Mouse (Mus musculus) intestine, embryonic 16.5 days (tissue): ENCODE data around the gene Ap1b1. TPM values are rescaled to one million over a fixed set of nuclear protein-coding genes. Genes with fewer than 3 reads are reported as not detected.

Experiments
- ATAC-seq: fragments of 200-750 bp; cut with Nextera tagmentation; 2 replicates; pipeline ENCODE4 v1.8.0; 2017; ENCODE audit warnings: moderate TSS enrichment, moderate library complexity
- H3K27ac ChIP-seq: fragments of 300-500 bp; sonication (generic); 2 replicates; pipeline ENCODE4 v1.5.1; 2014; ENCODE audit warnings: mild to moderate bottlenecking, low read length
- H3K27me3 ChIP-seq: fragments of 300-500 bp; sonication (generic); replicated peaks from 2 replicates; pipeline ENCODE4 v1.6.1; 2014; ENCODE audit warnings: low read length, control low read depth, mixed read lengths; ENCODE audit not compliant: control insufficient read depth, insufficient read depth
- H3K36me3 ChIP-seq: fragments of 300-500 bp; sonication (generic); 2 replicates; pipeline ENCODE4 v1.6.1; 2014; ENCODE audit warnings: low read length, control low read depth; ENCODE audit not compliant: control insufficient read depth, insufficient read depth
- H3K4me1 ChIP-seq: fragments of 300-500 bp; sonication (generic); 2 replicates; pipeline ENCODE4 v1.6.1; 2014; ENCODE audit warnings: low read length, control low read depth, mixed read lengths; ENCODE audit not compliant: control insufficient read depth, insufficient read depth
- H3K4me2 ChIP-seq: fragments of 300-500 bp; sonication (generic); 2 replicates; pipeline ENCODE4 v1.6.1; 2014; ENCODE audit warnings: low read depth, low read length, control low read depth
- H3K4me3 ChIP-seq: fragments of 300-500 bp; sonication (generic); 2 replicates; pipeline ENCODE4 v1.5.1; 2014; ENCODE audit warnings: mild to moderate bottlenecking, low read length
- H3K9ac ChIP-seq: fragments of 300-500 bp; sonication (generic); 2 replicates; pipeline ENCODE4 v1.6.1; 2014; ENCODE audit warnings: low read depth, low read length
- H3K9me3 ChIP-seq: fragments of 300-500 bp; sonication (generic); 2 replicates; pipeline ENCODE4 v1.6.1; 2016; ENCODE audit warnings: low read length, control low read depth; ENCODE audit not compliant: control insufficient read depth
- WGBS: fragments of 180-500 bp; shearing (Covaris S2); extraction: QIAGEN DNeasy Blood & Tissue Kit; methylation state at CpG from one replicate; pipeline ENCODE4 v1.1.7; 2014; 5-methylcytosine and 5-hydroxymethylcytosine counted together
- polyA plus RNA-seq: library from polyadenylated mRNA; unstranded; fragments of >200 nt; fragmentation: Nextera tagmentation; extraction: Ambion mirVana; gene quantifications from 2 replicates; pipeline ENCODE4 v1.2.1, GENCODE M21; 2015

The Ap1b1 gene
- polyA plus RNA-seq, 1 experiment from 2014 or later, result 81.2 TPM

GRCm38 (mm10) chr11:5061413-5062139 lies 75.0 kb downstream of the Ap1b1 start:
- Histone ChIP-seq H3K4me1 (peaks cover 48% of the 10 kb centered on the region), H3K9ac (peak overlapping the region; percentile 62), H3K36me3 (no peaks in the 10 kb centered on the region), H3K9me3 (no peaks in the 10 kb centered on the region), H3K27ac (no peak overlapping the region), H3K4me2 (peak overlapping the region; percentile 76), H3K4me3 (peak overlapping the region; percentile 46), H3K27me3 (peaks cover 39% of the 10 kb centered on the region)
- WGBS, result 6% methylated on average over 61 of the region's 62 CpGs
- peak; percentile 63 for ATAC-seq

- peaks cover 35% of the 10 kb centered on the region for H3K27me3 ChIP-seq
- H3K9me3 ChIP-seq, result no peaks in the 10 kb centered on the region
- peaks cover 48% of the 10 kb centered on the region for H3K4me1 ChIP-seq
- peak overlapping the region; percentile 46 for H3K4me3 ChIP-seq
- WGBS, result 28% methylated on average over 13 of the region's 13 CpGs
- H3K27ac ChIP-seq, result no peak overlapping the region
- peak; percentile 2; the same call in 1 of the 2 replicates for ATAC-seq
- no peaks in the 10 kb centered on the region for H3K36me3 ChIP-seq
- H3K4me2 ChIP-seq, result peak overlapping the region; percentile 76
- H3K9ac ChIP-seq, result peak overlapping the region; percentile 54
Measured at GRCm38 (mm10) chr11:5062326-5062725, 75.7 kb downstream of the Ap1b1 start.

GRCm38 (mm10) chr11:5062860-5063505 lies 76.4 kb downstream of the Ap1b1 start:
- 76% methylated on average over 13 of the region's 13 CpGs for WGBS
- Histone ChIP-seq H3K27ac (no peak overlapping the region), H3K27me3 (peaks cover 29% of the 10 kb centered on the region), H3K4me1 (peaks cover 47% of the 10 kb centered on the region), H3K9me3 (no peaks in the 10 kb centered on the region), H3K4me3 (no peak overlapping the region), H3K36me3 (no peaks in the 10 kb centered on the region), H3K4me2 (no peak overlapping the region), H3K9ac (no peak overlapping the region; the same call in 1 of the 2 replicates)
- no peak for ATAC-seq

GRCm38 (mm10) chr11:5063561-5064281 lies 77.1 kb downstream of the Ap1b1 start:
- 66% methylated on average over 30 of the region's 31 CpGs for WGBS

GRCm38 (mm10) chr11:5064282-5065055 lies 77.8 kb downstream of the Ap1b1 start:
- 16% methylated on average over 38 of the region's 38 CpGs for WGBS
- Histone ChIP-seq H3K4me3 (peak overlapping the region; percentile 67), H3K27ac (no peak overlapping the region; the same call in 1 of the 2 replicates), H3K4me2 (peak overlapping the region; percentile 81), H3K27me3 (peaks cover 20% of the 10 kb centered on the region), H3K4me1 (peaks cover 38% of the 10 kb centered on the region), H3K9ac (peak overlapping the region; percentile 85), H3K9me3 (no peaks in the 10 kb centered on the region), H3K36me3 (peaks cover 7% of the 10 kb centered on the region)
- ATAC-seq, result no peak

More at GRCm38 (mm10) chr11:5063561-5064281, 77.1 kb downstream of the Ap1b1 start:
- Histone ChIP-seq H3K4me1 (peaks cover 43% of the 10 kb centered on the region), H3K9ac (peak overlapping the region; percentile 85), H3K27ac (no peak overlapping the region), H3K9me3 (no peaks in the 10 kb centered on the region), H3K4me2 (peak overlapping the region; percentile 81), H3K4me3 (peak overlapping the region; percentile 67), H3K36me3 (no peaks in the 10 kb centered on the region), H3K27me3 (peaks cover 27% of the 10 kb centered on the region)
- ATAC-seq, result no peak

GRCm38 (mm10) chr11:5065056-5065821 lies 78.6 kb downstream of the Ap1b1 start, which contains the start of gene Gas2l1:
TSS of gene Gas2l1 (minus strand) at chr11:5065327.
- Histone ChIP-seq H3K9ac (peak within 1 kb of the TSS; percentile 85), H3K27ac (peak within 1 kb of the TSS; percentile 72), H3K4me1 (peaks cover 34% of the 10 kb centered on the region), H3K27me3 (peaks cover 13% of the 10 kb centered on the region; the same call in 1 of the 2 replicates), H3K9me3 (no peaks in the 10 kb centered on the region), H3K36me3 (peaks cover 8% of the 10 kb centered on the region), H3K4me2 (peak within 1 kb of the TSS; percentile 81), H3K4me3 (peak within 1 kb of the TSS; percentile 67)
- peak; percentile 85 for ATAC-seq
- WGBS, result 0% methylated on average over 44 of the region's 50 CpGs

- Histone ChIP-seq H3K27ac (no peak overlapping the region), H3K4me3 (no peak overlapping the region), H3K27me3 (no peaks in the 10 kb centered on the region), H3K9ac (no peak overlapping the region), H3K9me3 (no peaks in the 10 kb centered on the region), H3K36me3 (peaks cover 20% of the 10 kb centered on the region), H3K4me1 (peaks cover 24% of the 10 kb centered on the region), H3K4me2 (no peak overlapping the region)
- ATAC-seq, result no peak
Measured at GRCm38 (mm10) chr11:5067063-5067462, 80.4 kb downstream of the Ap1b1 start.

- H3K9me3 ChIP-seq, result no peaks in the 10 kb centered on the region
- peaks cover 31% of the 10 kb centered on the region for H3K36me3 ChIP-seq
- ATAC-seq, result no peak
- H3K27ac ChIP-seq, result no peak overlapping the region
- H3K27me3 ChIP-seq, result no peaks in the 10 kb centered on the region
- H3K4me1 ChIP-seq, result peaks cover 12% of the 10 kb centered on the region; the same call in 1 of the 2 replicates
- WGBS, result 80% methylated on average over 9 of the region's 9 CpGs
- H3K9ac ChIP-seq, result no peak overlapping the region
- no peak overlapping the region for H3K4me2 ChIP-seq
- H3K4me3 ChIP-seq, result no peak overlapping the region
Measured at GRCm38 (mm10) chr11:5068126-5068971, 81.7 kb downstream of the Ap1b1 start.
